Mouse (Mus musculus) spleen, embryonic (tissue): ENCODE results near the gene Hadhb.

Experiments used
- CTCF ChIA-PET: fragments of 350-600 bp; sonication (Branson Sonifier 250); formaldehyde crosslinking; loops from one replicate; lab custom pipeline; 2022; lab: Charles Lee

Hadhb gene

DNA sequence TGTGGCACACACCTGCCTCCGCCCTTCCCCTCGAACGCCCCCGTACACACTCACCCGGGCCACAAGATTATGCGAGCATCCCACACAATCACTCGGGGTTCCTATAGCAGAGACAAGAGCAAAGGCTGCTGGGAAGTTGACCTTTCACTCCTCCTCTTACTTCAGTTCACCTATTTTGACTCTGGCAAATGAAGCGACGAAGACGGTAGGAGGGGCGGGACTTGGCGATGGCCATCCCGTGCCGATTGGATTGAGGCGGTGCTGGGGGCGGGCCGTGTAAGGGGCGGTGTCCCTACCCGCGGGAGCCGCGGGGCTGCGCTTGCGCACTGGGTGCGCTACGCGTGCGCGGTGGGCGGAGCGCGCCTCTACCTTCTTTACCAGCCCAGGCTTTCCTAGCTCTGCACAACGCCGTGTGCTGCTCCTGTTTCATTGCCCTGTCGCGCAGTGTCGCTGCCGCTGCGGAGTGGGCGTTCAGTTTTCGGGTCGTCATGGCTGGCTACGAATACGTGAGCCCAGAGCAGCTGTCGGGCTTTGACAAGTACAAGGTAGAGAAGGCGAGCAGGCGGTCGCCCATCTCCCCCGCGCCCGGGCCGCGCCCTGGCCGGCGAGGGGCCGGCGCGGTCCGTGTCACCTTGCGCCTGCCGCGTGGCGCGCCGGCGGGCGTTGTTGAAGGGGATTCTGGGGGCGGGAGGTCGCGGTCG lies 77.4 kb downstream of the Hadhb start, which contains the start of gene Selenoi:
Selenoi (plus strand) TSS at position 311 of the 701 bp plus-strand sequence.
- CTCF ChIA-PET = no interaction called here

DNA sequence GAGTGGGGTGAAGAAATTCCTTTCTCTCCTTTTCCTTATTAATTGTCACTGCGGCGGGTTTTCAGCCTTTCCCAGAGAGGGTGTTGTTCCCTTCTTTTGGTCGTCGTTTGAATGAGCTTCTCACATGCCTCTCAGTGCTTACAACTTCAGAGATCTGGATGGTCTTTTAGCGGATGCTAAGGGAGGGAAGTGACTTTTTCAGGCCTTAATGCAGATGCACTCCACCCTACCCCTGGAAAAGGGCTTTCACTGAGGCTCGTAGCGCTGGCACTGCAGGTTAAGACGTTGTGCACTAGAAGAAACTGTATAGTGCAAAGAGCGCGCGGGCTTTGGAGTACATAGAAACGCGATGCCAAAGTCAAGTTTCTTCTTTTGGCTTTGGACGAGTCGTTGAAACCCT lies 78.0 kb downstream of the Hadhb start:
- CTCF ChIA-PET = no interaction called here

DNA sequence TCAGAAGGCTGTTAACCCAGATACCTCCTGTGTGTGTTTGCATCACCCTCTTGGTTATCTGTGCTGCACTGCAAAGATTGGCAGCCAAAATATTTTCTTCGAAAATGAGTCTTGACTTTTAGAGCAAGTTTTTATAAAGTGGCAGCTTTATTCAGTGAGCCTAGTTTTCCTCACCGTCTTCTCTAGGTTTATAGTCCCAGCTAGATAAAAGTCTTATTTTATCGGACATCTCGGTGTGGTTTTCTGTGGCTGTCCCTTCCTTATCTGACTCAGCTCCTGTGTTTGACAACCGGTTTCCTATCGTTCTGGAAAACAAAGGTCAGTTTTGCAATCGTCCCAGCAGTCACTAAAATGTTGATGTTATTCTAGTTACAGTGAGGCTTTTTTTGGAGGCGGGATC lies 78.9 kb downstream of the Hadhb start:
- CTCF ChIA-PET = interaction anchor here (0.7 kb wide), 1 partner anchor 650 kb away, joined by 5 read pairs; no protein-coding TSS in a partner anchor
